ENCODE assay signal across 20 mouse cellular contexts in the genomic region with DNA sequence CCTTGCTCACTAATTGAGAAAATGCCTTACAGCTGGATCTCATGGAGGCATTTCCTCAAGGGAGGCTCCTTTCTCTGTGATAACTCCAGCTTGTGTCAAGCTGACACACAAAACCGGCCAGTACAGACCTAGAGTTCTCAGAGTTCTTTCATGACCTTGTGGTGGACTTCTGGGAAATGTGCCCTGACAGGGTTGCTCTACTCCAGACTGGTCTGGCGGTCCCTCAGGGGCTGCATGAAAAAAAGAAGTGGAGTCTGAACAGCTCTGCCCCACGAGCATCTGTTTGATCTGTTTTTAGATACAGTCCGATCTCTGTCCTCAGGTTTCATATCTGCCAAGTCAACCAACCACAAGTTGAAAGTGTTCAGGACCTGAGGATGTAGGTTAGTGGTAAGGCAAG.
"Had no signal": no experiment of that assay in that cellular context is flagged by ENCODE, and none has a peak within 500 bp of the region (broad histone marks: within the 10 kb centered on the region; RNA-seq: fewer than 3 reads in every experiment).

No protein-coding gene starts in this region.

- H3K4me2 ChIP-seq: limb, embryonic 13.5 days; liver, embryonic 12.5 days; liver, embryonic 15.5 days; lung, embryonic 15.5 days; midbrain, embryonic 11.5 days had no signal

- H3K4me3 ChIP-seq: layer of hippocampus, adult 2 months; limb, embryonic 10.5 days; limb, embryonic 13.5 days; liver, embryonic 12.5 days; liver, embryonic 15.5 days; lung, embryonic 15.5 days had no signal

- H3K4me1 ChIP-seq: limb, embryonic 10.5 days; limb, embryonic 13.5 days; lung, embryonic 15.5 days had no signal

- ATAC-seq: intestine, embryonic 16.5 days; liver, embryonic 12.5 days had no signal

- H3K9me3 ChIP-seq: limb, embryonic 10.5 days; limb, embryonic 13.5 days; liver, embryonic 12.5 days; liver, embryonic 15.5 days; lung, embryonic 15.5 days had no signal

- DNase-seq: layer of hippocampus, adult 9-11 months; liver; lung, adult 18-20 months; lung, postnatal 10 days; lung, postnatal 36 days; midbrain, embryonic 14.5 days; retina, postnatal 1 day; right cerebral cortex, postnatal 25 days; spleen, adult 18-20 months; thymus, adult 18-20 months; thymus, postnatal 36 days had no signal

- H3K27me3 ChIP-seq: limb, embryonic 13.5 days; liver, embryonic 12.5 days; liver, embryonic 15.5 days; lung, embryonic 15.5 days had no signal

- H3K27ac ChIP-seq: kidney, postnatal 0 days; layer of hippocampus, adult 2 months; limb, embryonic 10.5 days; limb, embryonic 13.5 days; liver, embryonic 12.5 days; liver, embryonic 15.5 days; lung, embryonic 15.5 days had no signal

- H3K9ac ChIP-seq: limb, embryonic 13.5 days; liver, embryonic 12.5 days; liver, embryonic 15.5 days; lung, embryonic 15.5 days had no signal
